Mouse (Mus musculus): ENCODE data around the gene Bfsp1. TPM values are rescaled to one million over a fixed set of nuclear protein-coding genes. Genes with fewer than 3 reads are reported as not detected.

Gene Bfsp1
- total RNA-seq, 1 experiment from 2014 or later: 1.3 TPM

DNA sequence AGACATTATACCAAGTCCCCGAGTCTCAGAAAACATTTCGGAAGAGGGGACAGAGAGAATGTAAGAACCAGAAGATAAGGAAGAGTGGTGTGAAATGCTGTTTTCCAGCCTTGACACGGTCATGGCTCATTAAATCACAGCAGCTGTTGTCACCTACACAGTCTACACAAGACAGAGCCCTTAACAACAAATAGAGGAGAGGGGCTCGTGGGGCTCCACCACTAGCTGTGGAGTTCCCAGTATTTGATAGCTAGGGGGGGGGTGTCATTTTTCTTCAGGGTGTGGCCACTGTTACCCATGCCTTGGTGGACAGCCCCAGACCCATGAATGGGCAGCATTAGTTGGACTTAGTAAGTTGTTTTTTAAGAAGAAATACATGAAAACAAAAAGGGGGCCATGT, 50.7 kb downstream of the Bfsp1 start:
- ATAC-seq (replicated peaks; ENCODE audit: insufficient number of reproducible peaks, low FRiP score, low TSS enrichment, poor library complexity, severe bottlenecking): no peak

DNA sequence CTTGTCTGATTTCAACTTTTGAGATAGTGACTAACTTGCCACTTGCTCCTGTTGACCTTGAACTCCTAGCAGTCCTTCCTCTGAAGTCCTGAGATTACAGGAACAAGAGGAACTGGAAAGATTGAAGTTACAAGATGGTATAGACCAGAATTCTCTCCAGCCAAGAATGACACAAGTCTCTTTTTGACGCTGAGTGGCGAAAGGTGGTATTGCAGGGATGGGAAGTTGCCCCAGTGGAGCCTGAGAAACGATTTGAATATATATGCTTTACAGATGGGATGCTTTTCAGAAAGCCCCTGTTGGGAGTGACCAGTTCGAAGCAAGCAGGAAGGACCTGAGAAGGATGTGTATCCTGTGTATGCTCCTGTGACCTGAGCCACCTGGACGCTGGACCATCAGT, 54.2 kb downstream of the Bfsp1 start:
- ATAC-seq (replicated peaks; ENCODE audit: insufficient number of reproducible peaks, low FRiP score, low TSS enrichment, poor library complexity, severe bottlenecking): no peak

DNA sequence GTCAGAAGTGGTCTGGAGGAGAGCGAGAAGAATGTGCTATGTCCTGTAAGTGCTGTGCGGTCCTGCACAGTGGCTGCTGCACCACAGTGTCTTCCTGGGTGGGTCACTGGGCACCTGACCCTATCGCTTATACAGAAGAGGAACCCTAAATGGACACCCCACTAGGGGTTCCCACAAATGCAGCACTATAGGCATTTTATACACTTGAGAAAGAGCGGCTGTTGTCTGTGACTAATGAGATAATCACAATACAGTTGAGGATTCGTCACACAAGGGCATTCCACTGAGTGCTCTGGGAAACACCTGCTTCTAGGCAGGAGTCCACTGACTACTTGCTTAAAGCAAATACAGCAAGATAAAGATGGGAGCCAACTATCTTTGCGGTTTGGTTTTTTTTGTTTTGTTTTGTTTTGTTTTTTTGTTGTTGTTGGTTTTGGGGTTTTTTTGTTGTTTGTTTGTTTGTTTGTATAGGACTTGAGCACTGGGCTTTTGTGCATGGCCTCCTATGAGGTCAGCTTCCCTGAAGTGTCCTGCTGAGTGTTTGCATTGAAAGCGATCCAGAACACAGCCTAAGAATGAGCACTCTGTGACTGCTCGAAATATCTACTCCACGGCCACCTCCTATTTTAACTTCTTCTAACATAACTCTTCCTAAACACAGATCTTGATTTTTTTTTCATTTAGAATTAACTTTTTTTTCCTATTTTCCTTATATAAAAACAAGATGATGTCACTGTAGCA, 55.9 kb downstream of the Bfsp1 start:
- ATAC-seq (replicated peaks; ENCODE audit: insufficient number of reproducible peaks, low FRiP score, low TSS enrichment, poor library complexity, severe bottlenecking): no peak

DNA sequence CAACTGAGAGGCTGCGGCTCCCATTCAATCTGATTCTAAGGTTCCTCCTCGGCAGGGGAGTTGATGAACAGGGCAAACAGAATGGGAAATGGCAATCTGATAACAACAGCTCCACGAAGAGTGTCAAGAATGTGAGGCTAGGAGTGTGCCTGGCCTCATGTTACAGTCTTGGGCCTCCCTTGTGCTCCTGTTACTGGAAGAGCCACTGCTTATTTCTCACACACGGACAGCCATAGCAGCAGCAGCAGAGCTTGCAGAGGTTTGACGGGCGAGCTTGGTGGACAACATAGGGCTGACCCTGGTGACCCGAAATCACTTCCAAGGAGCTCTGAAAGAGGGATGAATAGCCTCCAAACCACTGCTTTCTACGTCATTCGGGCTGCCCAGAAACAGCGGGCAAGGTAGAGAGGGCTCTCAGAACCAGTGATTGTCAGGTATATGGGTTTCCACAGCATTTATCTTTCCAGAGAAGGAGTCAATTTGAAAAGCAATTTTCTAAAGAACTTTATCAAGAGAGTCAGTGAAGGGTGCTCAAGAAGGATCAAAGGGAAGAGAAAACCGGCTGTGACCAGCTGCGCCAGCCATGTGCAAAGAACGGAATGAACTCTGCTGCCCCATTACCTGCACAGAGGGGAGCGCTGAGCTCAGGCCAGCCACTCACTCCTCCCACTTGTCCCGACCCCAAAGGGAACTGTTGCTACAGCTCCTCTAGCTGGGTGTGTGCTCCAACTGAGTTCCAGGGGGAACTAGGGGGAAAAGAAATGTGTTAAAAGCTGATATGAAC, 56.6 kb downstream of the Bfsp1 start:
- no peak for ATAC-seq (replicated peaks; ENCODE audit: insufficient number of reproducible peaks, low FRiP score, low TSS enrichment, poor library complexity, severe bottlenecking)

- no peak for ATAC-seq (replicated peaks; ENCODE audit: insufficient number of reproducible peaks, low FRiP score, low TSS enrichment, poor library complexity, severe bottlenecking)
Measured at GRCm38 (mm10) chr2:143801097-143801496, 61.9 kb downstream of the Bfsp1 start.

DNA sequence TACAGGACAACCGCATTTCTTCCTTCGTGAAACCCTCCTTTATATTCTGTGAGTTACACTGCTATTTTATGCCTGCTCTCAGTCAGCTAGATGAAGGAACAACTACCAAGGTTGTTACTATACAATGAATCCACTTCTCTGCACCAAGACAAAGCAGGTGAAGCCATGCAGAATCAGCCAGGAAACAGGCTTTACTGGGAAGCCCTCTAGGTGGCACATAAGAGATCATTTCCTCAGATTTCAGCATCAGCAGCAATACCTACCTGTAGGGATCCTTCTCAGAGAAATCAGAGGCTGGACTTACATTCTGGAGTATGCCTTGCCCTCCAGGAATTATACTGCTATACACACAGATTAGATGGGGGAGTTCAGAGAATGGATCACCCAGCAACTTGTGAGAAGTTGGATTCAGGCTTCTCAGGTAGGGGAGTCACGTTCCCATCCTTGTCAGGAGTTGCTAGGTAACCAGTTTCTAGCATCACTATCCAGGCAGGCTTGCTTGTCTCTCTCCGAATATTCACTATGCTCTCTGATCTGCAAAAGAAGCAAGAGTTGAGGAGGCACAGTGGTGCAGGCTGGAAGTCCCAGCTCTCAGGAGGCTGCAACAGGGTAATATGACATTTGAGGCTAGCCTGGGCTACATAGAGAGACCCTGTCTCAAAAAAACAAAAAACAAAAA, 66.5 kb downstream of the Bfsp1 start:
- no peak for ATAC-seq (replicated peaks; ENCODE audit: insufficient number of reproducible peaks, low FRiP score, low TSS enrichment, poor library complexity, severe bottlenecking)

DNA sequence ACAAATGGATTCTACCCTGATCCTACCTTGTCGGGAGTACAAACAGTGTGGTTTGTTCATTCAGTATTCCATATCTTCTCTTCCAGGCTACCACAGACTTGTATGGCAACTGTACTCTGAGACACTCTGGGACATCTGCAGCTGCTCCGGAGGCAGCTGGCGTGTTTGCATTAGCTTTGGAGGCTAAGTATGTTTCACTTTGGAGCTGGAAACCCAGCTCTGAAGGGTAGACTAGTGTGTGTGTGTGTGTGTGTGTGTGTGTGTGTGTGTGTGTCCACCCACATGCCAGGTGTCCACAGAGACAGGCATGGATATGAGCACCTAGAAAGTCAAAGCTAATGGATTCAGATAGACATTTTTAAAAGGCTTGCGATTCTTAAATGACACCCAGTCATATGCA, 67.1 kb downstream of the Bfsp1 start:
- no peak for ATAC-seq (replicated peaks; ENCODE audit: insufficient number of reproducible peaks, low FRiP score, low TSS enrichment, poor library complexity, severe bottlenecking)

DNA sequence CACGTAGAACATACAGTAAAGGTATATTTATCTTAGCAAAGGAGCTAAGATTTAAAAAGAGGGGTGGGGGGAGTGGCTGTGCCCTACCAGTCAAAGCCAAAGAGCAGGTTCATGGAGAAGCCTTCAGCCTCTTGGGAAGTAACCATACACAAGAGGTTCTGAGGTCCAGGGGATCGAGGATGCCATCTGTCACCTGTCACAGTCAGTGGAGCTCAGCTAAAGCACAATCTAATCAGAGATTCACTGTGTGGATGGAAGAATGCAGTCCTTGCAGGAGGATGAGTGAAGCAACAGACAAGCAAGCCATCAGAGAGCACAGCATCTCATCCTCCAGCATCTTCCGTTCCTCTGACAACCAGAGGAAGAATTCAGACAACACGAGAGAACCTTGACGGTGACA, 73.1 kb downstream of the Bfsp1 start:
- no peak for ATAC-seq (replicated peaks; ENCODE audit: insufficient number of reproducible peaks, low FRiP score, low TSS enrichment, poor library complexity, severe bottlenecking)

- ATAC-seq (replicated peaks; ENCODE audit: insufficient number of reproducible peaks, low FRiP score, low TSS enrichment, poor library complexity, severe bottlenecking): no peak
Measured at GRCm38 (mm10) chr2:143780310-143780709, 82.7 kb downstream of the Bfsp1 start.

Other genes starting within 250 kb of the Bfsp1 start
- gene Dstn, start 52.1 kb upstream of the Bfsp1 start, total RNA-seq (2017): 109 to 168 TPM (median 146 TPM) in 3 replicates
- gene Rrbp1, start 148.1 kb upstream of the Bfsp1 start, total RNA-seq (2017): 228 to 287 TPM (median 266 TPM) in 3 replicates
- not detected in 3 replicates for gene Banf2, start 169.9 kb upstream of the Bfsp1 start, total RNA-seq (2017)